Mouse (Mus musculus) cerebellum, postnatal 25 days (tissue): ENCODE results near the gene Plxdc2.
A peak's percentile ranks its signal among the peaks of the same experiment; 100 is the strongest.

Experiments used
- DNase-seq, 2 experiments: peaks; one replicate each; pipeline ENCODE4 v3.0.0; 2021; ENCODE audit warnings: mixed read lengths in 2 of 2

Plxdc2 gene

GRCm38 (mm10) chr2:16439030-16439429 is 82.9 kb downstream of the Plxdc2 start:
- DNase-seq = peak; percentile 45 to 48

- DNase-seq = peak in 1 of 2 experiments; percentile 47
These were observed 86.5 kb downstream of the Plxdc2 start for GRCm38 (mm10) chr2:16442643-16443042.

GRCm38 (mm10) chr2:16447936-16448335 is 91.8 kb downstream of the Plxdc2 start:
- DNase-seq = no peak

DNA sequence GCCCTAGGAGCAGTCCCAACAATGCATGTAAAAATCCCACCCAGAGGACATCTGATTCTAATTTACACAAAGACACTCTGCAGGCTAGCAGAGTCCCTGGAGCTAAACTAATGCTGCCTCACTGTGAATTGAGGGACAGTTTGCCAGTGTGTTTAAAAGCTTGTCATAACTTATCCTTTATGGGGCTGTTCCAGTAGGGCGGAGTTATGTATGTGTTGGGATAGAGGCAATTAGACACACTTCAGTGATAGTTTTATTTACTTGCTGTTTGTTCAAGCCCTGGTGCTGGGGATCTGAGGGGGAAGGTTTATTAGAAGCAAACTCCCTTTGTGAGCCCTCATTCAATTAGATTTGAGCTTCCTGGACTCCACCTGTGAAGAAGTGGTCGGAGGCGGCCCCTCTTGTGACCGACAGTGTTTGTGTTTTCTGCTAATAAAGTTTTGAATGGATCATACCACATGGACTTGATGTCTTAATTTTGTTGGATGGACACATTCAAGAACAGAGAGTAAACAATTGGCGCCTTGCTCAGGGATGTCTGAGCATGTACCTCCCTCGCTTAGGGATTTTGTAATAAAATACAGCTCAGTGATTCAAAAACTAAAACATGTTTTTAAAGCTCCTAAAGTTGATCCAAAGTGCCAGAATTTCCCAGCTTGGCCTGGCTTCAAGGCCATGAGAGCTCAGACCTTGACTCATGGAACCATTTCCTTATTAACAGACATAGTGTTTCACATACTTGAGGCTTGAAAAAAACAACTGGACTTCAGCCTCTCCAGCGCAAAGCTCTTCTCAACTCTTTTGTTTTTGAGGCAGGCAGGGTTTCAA is 94.9 kb downstream of the Plxdc2 start:
- DNase-seq = no peak

DNA sequence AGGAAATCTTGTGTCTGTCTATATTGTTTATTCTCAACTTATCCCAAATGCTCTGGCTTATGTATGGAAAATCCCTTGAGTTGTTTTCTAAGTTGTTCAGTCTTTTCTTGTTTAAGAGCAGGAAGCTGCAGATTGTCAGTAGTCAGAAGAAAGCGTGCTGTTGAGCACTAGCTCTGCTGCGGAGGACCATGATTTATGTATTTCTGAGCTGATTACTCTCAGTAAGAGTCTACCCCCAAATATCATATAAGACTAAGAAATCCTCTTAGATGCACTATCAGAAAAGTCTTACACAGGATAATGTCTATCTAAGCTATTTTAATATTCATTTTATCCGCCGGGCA is 95.5 kb downstream of the Plxdc2 start:
- DNase-seq = no peak

DNA sequence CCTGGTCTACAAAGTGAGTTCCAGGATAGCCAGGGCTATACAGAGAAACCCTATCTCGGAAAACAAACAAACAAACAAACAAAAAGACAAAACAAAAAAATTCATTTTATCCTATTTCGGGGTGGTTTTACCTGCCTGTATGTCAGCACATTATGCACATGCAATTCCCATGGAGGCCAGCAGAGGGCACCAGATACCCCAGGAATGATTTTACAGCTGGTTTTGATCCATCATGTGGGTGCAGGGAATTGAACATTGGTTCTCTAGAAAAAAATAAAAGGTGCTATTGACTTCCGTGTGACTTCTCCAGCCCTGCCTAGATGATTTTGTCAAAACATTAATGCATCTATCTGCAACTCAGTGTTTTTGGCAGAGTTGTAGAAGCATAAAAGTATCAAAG is 96.0 kb downstream of the Plxdc2 start:
- DNase-seq = peak in 1 of 2 experiments; percentile 21

- no peak for DNase-seq
These were observed 100.2 kb downstream of the Plxdc2 start for GRCm38 (mm10) chr2:16456264-16456780.

- peak in 1 of 2 experiments; percentile 23 for DNase-seq
These were observed 103.4 kb downstream of the Plxdc2 start for GRCm38 (mm10) chr2:16459490-16459889.

DNA sequence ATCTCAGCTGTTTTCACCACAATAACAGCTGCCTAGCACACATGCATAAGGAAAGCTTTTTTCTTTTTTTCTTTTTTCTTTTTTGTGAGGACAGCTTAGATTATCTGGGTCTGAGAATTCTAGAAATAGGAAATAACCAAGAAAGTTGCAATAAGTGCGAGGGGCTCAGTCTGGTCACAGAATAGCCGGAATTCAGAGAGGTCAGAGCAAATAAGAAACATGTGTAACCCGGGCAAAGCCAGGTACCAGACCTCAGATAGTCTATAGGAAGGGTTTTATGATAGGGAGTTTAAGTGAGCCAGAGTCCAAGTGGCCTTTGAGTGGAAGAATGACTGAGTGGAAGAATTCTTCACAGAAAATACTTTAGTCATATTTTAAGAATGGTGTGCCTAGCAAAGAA is 114.0 kb downstream of the Plxdc2 start:
- DNase-seq = no peak

- DNase-seq = peak; percentile 55 to 73
These were observed 127.8 kb downstream of the Plxdc2 start for GRCm38 (mm10) chr2:16483943-16484342.

DNA sequence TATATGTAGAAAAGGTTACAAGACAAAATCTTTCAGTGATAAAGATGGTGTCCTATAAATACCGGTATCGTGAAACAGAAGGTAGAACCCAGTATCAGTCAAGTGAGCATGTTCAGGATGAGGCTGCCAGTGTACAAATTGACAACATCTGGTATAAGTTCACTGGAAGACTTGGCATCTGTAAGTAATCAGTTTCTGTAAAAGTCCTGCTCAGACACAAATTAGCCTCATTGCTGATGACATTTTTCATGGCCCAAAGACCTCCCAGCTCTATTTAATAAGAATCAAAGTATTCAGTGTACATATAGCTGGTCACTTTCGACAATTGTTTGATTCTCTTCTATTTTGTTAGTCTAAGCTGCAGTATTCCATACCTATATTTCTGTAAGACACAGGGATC is 129.9 kb downstream of the Plxdc2 start:
- DNase-seq = no peak

GRCm38 (mm10) chr2:16491242-16491641 is 135.1 kb downstream of the Plxdc2 start:
- no peak for DNase-seq

GRCm38 (mm10) chr2:16502843-16503242 is 146.7 kb downstream of the Plxdc2 start:
- no peak for DNase-seq

DNA sequence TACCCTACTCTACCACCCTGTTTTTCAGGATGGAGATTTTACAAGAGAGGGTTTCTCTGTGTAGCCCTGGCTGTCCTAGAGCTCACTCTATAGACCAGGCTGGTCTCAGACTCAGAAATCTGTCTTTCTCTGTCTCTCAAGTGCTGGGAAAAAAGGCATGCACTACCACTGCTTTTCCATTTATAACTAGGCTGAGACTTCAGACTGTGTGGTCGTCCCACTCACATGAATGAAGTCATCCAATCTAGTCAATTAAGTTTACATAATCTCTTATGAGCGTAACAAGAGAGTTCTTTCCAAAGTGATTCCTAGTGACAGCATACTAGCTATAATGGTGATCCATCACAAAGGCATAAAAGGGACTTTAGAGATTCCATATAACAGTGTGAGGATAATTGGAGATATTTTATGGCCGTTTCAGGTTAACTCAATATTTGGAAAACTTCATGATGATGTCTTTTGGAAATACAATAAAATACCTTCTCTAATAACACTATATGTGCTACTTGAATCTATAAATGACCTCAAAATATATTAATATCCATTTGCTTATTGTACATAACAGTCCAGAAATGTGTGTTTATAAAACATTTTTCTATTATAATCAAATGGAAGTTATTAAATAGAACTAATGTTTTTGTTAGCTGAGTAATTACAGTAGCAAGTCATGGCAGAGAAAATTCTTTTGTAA is 151.6 kb downstream of the Plxdc2 start:
- DNase-seq = no peak

- DNase-seq = no peak
These were observed 162.0 kb downstream of the Plxdc2 start for GRCm38 (mm10) chr2:16518148-16518547.

DNA sequence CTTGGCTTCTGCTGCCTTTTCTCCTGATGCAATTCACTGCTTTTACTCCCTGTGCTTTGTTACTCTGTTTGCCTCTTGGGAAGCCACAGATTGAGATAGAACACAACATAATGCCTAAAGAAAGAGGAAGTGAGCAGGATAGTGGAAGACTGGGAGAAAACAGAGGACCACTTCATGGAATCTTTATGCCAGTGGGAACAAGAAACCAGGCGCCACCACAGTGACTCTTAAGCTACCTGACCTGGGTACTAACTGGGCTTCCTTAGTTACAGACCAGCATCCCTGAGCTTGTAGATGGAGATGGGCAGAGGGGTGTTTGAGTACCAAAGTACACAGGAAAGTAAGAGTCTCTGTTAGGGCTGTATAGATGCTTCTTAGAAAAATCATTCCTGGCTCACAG is 167.3 kb downstream of the Plxdc2 start:
- no peak for DNase-seq

GRCm38 (mm10) chr2:16532244-16532643 is 176.1 kb downstream of the Plxdc2 start:
- no peak for DNase-seq

- no peak for DNase-seq
These were observed 178.5 kb downstream of the Plxdc2 start for GRCm38 (mm10) chr2:16534566-16534965.

DNA sequence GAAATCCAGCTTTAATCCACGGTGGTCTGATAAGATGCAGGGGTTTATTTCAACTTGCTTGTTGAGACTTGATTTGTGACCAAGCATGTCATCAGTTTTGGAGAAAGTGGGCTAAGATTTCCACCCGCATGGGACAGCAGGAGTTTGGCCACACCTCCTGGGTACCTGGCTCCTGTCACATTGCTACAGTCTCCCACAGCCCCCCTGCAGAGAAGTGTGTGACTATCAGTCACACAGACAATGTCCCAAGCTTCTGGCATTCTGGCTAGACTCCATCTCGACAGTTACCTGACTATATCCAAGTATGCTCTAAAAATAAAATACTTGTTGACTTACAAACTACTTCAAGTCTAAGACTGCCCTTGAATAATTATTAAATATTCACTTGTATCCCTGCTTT is 185.1 kb downstream of the Plxdc2 start:
- peak; percentile 45 to 75 for DNase-seq

- no peak for DNase-seq
These were observed 189.1 kb downstream of the Plxdc2 start for GRCm38 (mm10) chr2:16545207-16545606.

DNA sequence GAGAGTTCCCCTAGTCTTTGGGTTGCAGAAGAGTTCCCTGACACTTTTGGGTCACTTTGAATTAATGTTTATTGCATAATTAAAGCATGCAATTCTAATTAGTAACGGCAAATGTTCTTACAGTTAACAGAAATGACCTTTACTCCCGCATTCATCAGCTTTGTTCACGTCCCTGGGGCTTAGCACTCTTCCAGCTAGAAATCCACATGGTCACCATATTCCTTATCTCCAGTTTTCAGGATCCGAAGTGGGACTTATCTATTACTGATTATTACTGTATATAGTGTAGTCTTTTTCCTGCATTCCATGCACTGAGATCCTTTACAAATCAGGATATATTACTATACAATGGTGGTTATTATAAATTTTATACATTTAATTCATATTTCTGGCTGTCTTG is 203.2 kb downstream of the Plxdc2 start:
- no peak for DNase-seq

DNA sequence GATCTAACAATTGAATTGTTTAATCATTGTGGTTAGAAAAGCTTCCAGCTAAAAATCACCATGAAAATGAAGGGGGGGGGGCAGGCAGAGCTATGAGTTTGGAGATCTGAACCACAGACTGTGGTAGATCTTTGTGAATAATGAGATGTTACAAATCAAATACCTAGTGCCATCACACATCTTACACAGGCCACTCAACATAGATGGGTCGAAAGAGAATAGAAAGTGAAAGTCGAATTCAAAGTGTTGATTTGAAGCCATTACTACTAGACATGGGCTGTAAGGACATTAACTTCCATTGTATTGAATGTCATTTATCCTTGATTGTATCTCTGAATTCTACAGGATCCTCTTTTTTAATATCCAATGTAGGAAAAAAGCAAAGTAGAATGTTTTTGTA is 212.2 kb downstream of the Plxdc2 start:
- no peak for DNase-seq

DNA sequence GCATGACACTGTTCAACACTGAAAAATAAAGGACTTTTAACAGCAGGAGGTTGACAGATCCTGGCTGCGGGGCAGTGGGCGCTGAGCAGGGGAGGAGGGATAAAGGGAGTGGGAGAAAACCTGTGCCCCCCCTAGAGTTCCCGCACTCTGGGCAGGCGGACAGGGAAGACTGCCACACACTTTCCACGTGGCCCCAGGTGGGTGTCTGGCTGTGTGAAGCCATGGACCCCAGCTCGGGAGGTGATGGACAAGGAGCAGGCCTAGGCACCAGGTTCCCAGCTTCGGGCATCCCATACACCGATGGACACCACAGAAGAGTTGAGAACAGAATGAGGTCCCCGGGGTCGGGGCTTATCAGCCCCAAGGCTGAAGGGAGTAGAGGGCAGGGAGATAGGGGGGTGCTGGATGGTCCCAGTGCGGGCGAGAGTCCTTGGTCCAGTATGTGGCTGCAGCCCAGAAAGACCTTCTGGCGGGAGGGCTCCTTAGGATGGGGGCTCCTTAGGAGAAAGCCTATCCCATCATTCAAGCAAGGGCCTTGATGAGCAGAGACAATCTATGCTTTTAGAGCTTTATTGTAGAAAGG is 215.2 kb downstream of the Plxdc2 start:
- no peak for DNase-seq

DNA sequence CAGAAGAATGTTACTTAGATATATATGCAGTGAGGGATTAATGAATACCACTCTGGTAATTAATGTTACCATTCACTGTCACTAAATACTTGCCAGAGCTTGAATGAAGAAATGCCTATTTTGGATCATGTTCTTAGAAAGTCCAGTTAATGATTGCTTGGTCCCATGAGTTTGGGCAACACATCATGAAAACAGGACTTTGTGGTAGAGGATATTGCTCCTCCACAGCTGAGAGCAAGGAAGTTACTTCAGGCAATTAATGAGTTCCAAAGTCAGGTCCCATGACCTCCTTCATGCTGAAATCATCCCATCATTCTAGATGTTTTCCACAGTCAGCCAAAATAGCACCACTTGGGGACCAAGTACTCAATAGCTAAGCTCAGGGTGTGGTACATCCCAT is 220.5 kb downstream of the Plxdc2 start:
- DNase-seq = no peak
